Mouse (Mus musculus): Measurements from ENCODE around the gene Rap1gap.

GRCm38 (mm10) chr4:137630153-137630552, 34.4 kb upstream of the Rap1gap start:
- TF ChIP-seq CTCF (IDR thresholded peaks at IDR 0.05; ENCODE audit: borderline replicate concordance, extremely low read depth, insufficient read depth, insufficient read length) (no peak), POLR2A (IDR thresholded peaks at IDR 0.05; ENCODE audit: borderline replicate concordance, extremely low read depth, insufficient read depth, insufficient read length, poor library complexity, severe bottlenecking) (no peak)
